Mouse (Mus musculus) heart, adult 2 months (tissue): ENCODE measurements at regions not wholly inside any gene's neighbourhood (a gene's known extent, or its start where the extent isn't known, plus 50 kb on each side); places are given as distances from the start of the nearest gene placed in this dataset.

Source experiments
- DNase-seq, 2 experiments: peaks; one replicate each; pipeline ENCODE4 v3.0.0; 2021
- H3K27ac ChIP-seq: fragments of 200-600 bp; 2 replicates; pipeline ENCODE4 v1.8.1; 2022
- H3K27me3 ChIP-seq: fragments of 200-500 bp; 2 replicates; pipeline ENCODE4 v1.6.1; 2012; ENCODE audit warnings: mild to moderate bottlenecking, low read length, inconsistent platforms, mixed read lengths; ENCODE audit not compliant: control insufficient read depth, insufficient read depth
- H3K36me3 ChIP-seq: fragments of 200-500 bp; 2 replicates; pipeline ENCODE4 v1.6.1; 2012; ENCODE audit warnings: low read length, inconsistent platforms; ENCODE audit not compliant: control insufficient read depth, insufficient read depth
- H3K4me1 ChIP-seq: fragments of 200-500 bp; 2 replicates; pipeline ENCODE4 v1.6.1; 2011; ENCODE audit warnings: low read length; ENCODE audit not compliant: control insufficient read depth, insufficient read depth
- H3K4me3 ChIP-seq: fragments of 200-600 bp; 2 replicates; pipeline ENCODE4 v1.8.1; 2022
- H3K79me2 ChIP-seq: fragments of 200-500 bp; replicated peaks from 2 replicates; pipeline ENCODE4 v1.6.1; 2012; ENCODE audit warnings: mild to moderate bottlenecking, inconsistent platforms, low read length, moderate library complexity, mixed read lengths; ENCODE audit not compliant: control insufficient read depth, insufficient read depth
- H3K9ac ChIP-seq: fragments of 200-500 bp; 2 replicates; pipeline ENCODE4 v1.6.1; 2012; ENCODE audit warnings: low read depth, mild to moderate bottlenecking, control low read depth, inconsistent platforms, low read length, mixed read lengths
- CTCF ChIP-seq: fragments of 200-600 bp; IDR thresholded peaks from 2 replicates; pipeline ENCODE4 v1.8.1; 2022; ENCODE audit warnings: antibody characterized with exemption, mild to moderate bottlenecking, moderate library complexity
- EP300 ChIP-seq: fragments of 200-500 bp; IDR thresholded peaks from 2 replicates; pipeline ENCODE4 v1.6.1; 2011; ENCODE audit warnings: low read depth, low read length, control low read depth; ENCODE audit not compliant: insufficient read depth
- POLR2A ChIP-seq: fragments of 200-500 bp; IDR thresholded peaks from 2 replicates; pipeline ENCODE4 v1.6.1; 2011; ENCODE audit warnings: mild to moderate bottlenecking, low read depth, low read length, control low read depth; ENCODE audit not compliant: insufficient read depth
- WGBS: fragments of 180-500 bp; shearing (Covaris S2); methylation state at CpG from one replicate; pipeline ENCODE4 v1.1.7; 2018; 5-methylcytosine and 5-hydroxymethylcytosine counted together
- intact Hi-C: fragments of 180-260 bp; cut with DNase I; formaldehyde crosslinking; loops from one replicate; pipeline ENCODE4 v1.15.1; 2025

- Histone ChIP-seq H3K36me3 (no peaks in the 10 kb centered on the region), H3K27me3 (no peaks in the 10 kb centered on the region), H3K27ac (no peak overlapping the region), H3K4me1 (no peaks in the 10 kb centered on the region), H3K4me3 (no peak overlapping the region), H3K9ac (no peak overlapping the region), H3K79me2 (no peaks in the 10 kb centered on the region)
- no peak for DNase-seq
- 42% methylated on average over 1 of the region's 1 CpGs for WGBS
- intact Hi-C loops: no loop called here
- TF ChIP-seq POLR2A (no peak), CTCF (no peak)
These were observed 441.7 kb downstream of the Ipmk start for GRCm38 (mm10) chr10:71789241-71789640.

GRCm38 (mm10) chr10:71789936-71790335 lies 442.4 kb downstream of the Ipmk start:
- TF ChIP-seq CTCF (no peak), EP300 (no peak), POLR2A (no peak)
- WGBS: 63% methylated on average over 1 of the region's 1 CpGs
- Histone ChIP-seq H3K4me1 (no peaks in the 10 kb centered on the region), H3K36me3 (no peaks in the 10 kb centered on the region), H3K9ac (no peak overlapping the region), H3K27me3 (no peaks in the 10 kb centered on the region), H3K79me2 (no peaks in the 10 kb centered on the region), H3K27ac (no peak overlapping the region), H3K4me3 (no peak overlapping the region)
- DNase-seq: no peak
- intact Hi-C loops: no loop called here

- intact Hi-C loops: no loop called here
- Histone ChIP-seq H3K79me2 (no peaks in the 10 kb centered on the region), H3K27ac (no peak overlapping the region), H3K4me3 (no peak overlapping the region), H3K9ac (no peak overlapping the region), H3K36me3 (no peaks in the 10 kb centered on the region), H3K4me1 (no peaks in the 10 kb centered on the region), H3K27me3 (no peaks in the 10 kb centered on the region)
- TF ChIP-seq POLR2A: no peak
- TF ChIP-seq EP300: no peak
- TF ChIP-seq CTCF: no peak
- DNase-seq: no peak
- 64% methylated on average over 2 of the region's 2 CpGs for WGBS
These were observed 451.1 kb downstream of the Ipmk start for GRCm38 (mm10) chr10:71798638-71799037.

- Histone ChIP-seq H3K27me3 (no peaks in the 10 kb centered on the region), H3K4me3 (no peak overlapping the region), H3K9ac (no peak overlapping the region), H3K36me3 (no peaks in the 10 kb centered on the region), H3K79me2 (no peaks in the 10 kb centered on the region), H3K27ac (no peak overlapping the region), H3K4me1 (no peaks in the 10 kb centered on the region)
- intact Hi-C loops: no loop called here
- TF ChIP-seq EP300 (no peak), POLR2A (no peak), CTCF (no peak)
- no peak for DNase-seq
- 65% methylated on average over 3 of the region's 3 CpGs for WGBS
These were observed 454.9 kb downstream of the Ipmk start for GRCm38 (mm10) chr10:71802457-71802856.

- Histone ChIP-seq H3K4me3 (no peak overlapping the region), H3K4me1 (no peaks in the 10 kb centered on the region), H3K9ac (no peak overlapping the region), H3K27me3 (no peaks in the 10 kb centered on the region), H3K79me2 (no peaks in the 10 kb centered on the region), H3K36me3 (no peaks in the 10 kb centered on the region), H3K27ac (no peak overlapping the region)
- DNase-seq: no peak
- WGBS: 54% methylated on average over 2 of the region's 2 CpGs
- TF ChIP-seq CTCF: no peak
- TF ChIP-seq POLR2A: no peak
- TF ChIP-seq EP300: no peak
- intact Hi-C loops: no loop called here
These were observed 485.1 kb downstream of the Ipmk start for GRCm38 (mm10) chr10:71832633-71833032.

- intact Hi-C loops: no loop called here
- Histone ChIP-seq H3K4me1 (no peaks in the 10 kb centered on the region), H3K79me2 (no peaks in the 10 kb centered on the region), H3K4me3 (no peak overlapping the region), H3K27ac (no peak overlapping the region), H3K36me3 (no peaks in the 10 kb centered on the region), H3K9ac (no peak overlapping the region), H3K27me3 (no peaks in the 10 kb centered on the region)
- no peak for DNase-seq
- no peak for TF ChIP-seq POLR2A
- 32% methylated on average over 1 of the region's 1 CpGs for WGBS
These were observed 487.5 kb downstream of the Ipmk start for GRCm38 (mm10) chr10:71835018-71835417.
